Mouse (Mus musculus): ENCODE measurements at regions not wholly inside any gene's neighbourhood (a gene's known extent, or its start where the extent isn't known, plus 50 kb on each side); places are given as distances from the start of the nearest gene placed in this dataset.
"Not testable (repeated sequence)": the region's sequence is repeated elsewhere in the genome, so short reads cannot be mapped to it uniquely, and the experiment has no call there.

DNA sequence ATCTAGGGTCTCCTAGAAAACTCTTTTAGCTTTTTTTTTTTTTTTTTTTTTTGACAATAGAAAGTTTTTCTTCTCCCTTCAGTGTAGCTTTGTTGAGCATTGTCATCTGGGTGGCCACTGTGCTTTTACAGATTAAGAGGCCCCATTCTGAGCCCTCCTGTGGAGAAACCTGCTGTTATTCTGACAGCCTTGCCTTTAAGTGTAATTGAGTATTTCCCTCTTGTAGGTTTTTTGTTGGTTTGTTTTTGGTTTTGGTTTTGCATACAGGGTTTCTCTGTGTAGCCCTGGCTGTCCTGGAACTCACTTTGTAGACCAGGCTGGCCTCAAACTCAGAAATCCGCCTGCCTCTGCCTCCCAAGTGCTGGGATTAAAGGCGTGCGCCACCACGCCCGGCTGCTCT is 166.5 kb upstream of the Rtl1 start:
- not testable (repeated sequence) for TF ChIP-seq POLR2A (IDR thresholded peaks at IDR 0.05; ENCODE audit: borderline replicate concordance, control insufficient read depth, low read depth, low read length); CTCF (IDR thresholded peaks at IDR 0.05; ENCODE audit: control insufficient read depth, insufficient read depth, low read length)

Data from bone marrow, adult 2 months (tissue).